Mouse (Mus musculus): ENCODE data around the gene Desi1. TPM values are rescaled to one million over a fixed set of nuclear protein-coding genes. Genes with fewer than 3 reads are reported as not detected.

Gene Desi1
- polyA plus RNA-seq, 1 experiment from 2014 or later, result 26.3 TPM

- Histone ChIP-seq H3K4me1 (ENCODE audit: control insufficient read depth, insufficient read depth, low read length) (no peaks in the 10 kb centered on the region), H3K4me2 (replicated peaks; ENCODE audit: low read depth, low read length) (no peak overlapping the region), H3K36me3 (ENCODE audit: control insufficient read depth, insufficient read depth, low read length) (peaks cover 8% of the 10 kb centered on the region; the same call in 1 of the 2 replicates), H3K27me3 (ENCODE audit: control insufficient read depth, insufficient read depth, low read length) (no peaks in the 10 kb centered on the region), H3K4me3 (ENCODE audit: low read depth, low read length) (no peak overlapping the region), H3K9me3 (ENCODE audit: control insufficient read depth, low read depth, low read length) (no peaks in the 10 kb centered on the region), H3K9ac (replicated peaks; ENCODE audit: low read depth, low read length) (no peak overlapping the region), H3K27ac (ENCODE audit: low read length) (no peak overlapping the region)
- ATAC-seq (ENCODE audit: insufficient number of reproducible peaks, insufficient read depth, low FRiP score, low read depth), result no peak
- 86% methylated on average over 10 of the region's 10 CpGs for WGBS
Measured at GRCm38 (mm10) chr15:81949076-81949475, 84.6 kb downstream of the Desi1 start.

- Histone ChIP-seq H3K36me3 (ENCODE audit: control insufficient read depth, insufficient read depth, low read length) (no peaks in the 10 kb centered on the region), H3K4me3 (ENCODE audit: low read depth, low read length) (no peak overlapping the region), H3K27me3 (ENCODE audit: control insufficient read depth, insufficient read depth, low read length) (no peaks in the 10 kb centered on the region), H3K27ac (ENCODE audit: low read length) (no peak overlapping the region), H3K9me3 (ENCODE audit: control insufficient read depth, low read depth, low read length) (no peaks in the 10 kb centered on the region), H3K4me1 (ENCODE audit: control insufficient read depth, insufficient read depth, low read length) (no peaks in the 10 kb centered on the region), H3K4me2 (replicated peaks; ENCODE audit: low read depth, low read length) (no peak overlapping the region), H3K9ac (replicated peaks; ENCODE audit: low read depth, low read length) (no peak overlapping the region)
- WGBS, result 22% methylated on average over 9 of the region's 9 CpGs
- no peak for ATAC-seq (ENCODE audit: insufficient number of reproducible peaks, insufficient read depth, low FRiP score, low read depth)
Measured at GRCm38 (mm10) chr15:81943176-81943749, 90.4 kb downstream of the Desi1 start.

Other genes with a start within 250 kb of the Desi1 start
- gene Tef, start 231.4 kb downstream of the Desi1 start, polyA plus RNA-seq (2014; fragmentation: Nextera tagmentation; extraction: Ambion mirVana), result 23.7 and 25.6 TPM in 2 replicates
- gene Tob2, start 175.1 kb downstream of the Desi1 start, polyA plus RNA-seq (2014; fragmentation: Nextera tagmentation; extraction: Ambion mirVana), result 24.5 and 25.1 TPM in 2 replicates
- 153 and 157 TPM in 2 replicates for gene Phf5a, start 162.0 kb downstream of the Desi1 start, polyA plus RNA-seq (2014; fragmentation: Nextera tagmentation; extraction: Ambion mirVana)
- 136 and 144 TPM in 2 replicates for gene Aco2, start 161.6 kb downstream of the Desi1 start, polyA plus RNA-seq (2014; fragmentation: Nextera tagmentation; extraction: Ambion mirVana)
- gene Polr3h, start 107.6 kb downstream of the Desi1 start, polyA plus RNA-seq (2014; fragmentation: Nextera tagmentation; extraction: Ambion mirVana), result 62.7 and 68.0 TPM in 2 replicates
- gene Csdc2, start 97.1 kb downstream of the Desi1 start, polyA plus RNA-seq (2014; fragmentation: Nextera tagmentation; extraction: Ambion mirVana), result 15.7 and 18.3 TPM in 2 replicates
- gene Pmm1, start 72.9 kb downstream of the Desi1 start, polyA plus RNA-seq (2014; fragmentation: Nextera tagmentation; extraction: Ambion mirVana), result 29.9 and 37.2 TPM in 2 replicates
- gene 1700029P11Rik, start 53.3 kb downstream of the Desi1 start, polyA plus RNA-seq (2014; fragmentation: Nextera tagmentation; extraction: Ambion mirVana), result not detected in 2 replicates
- 75.4 and 90.0 TPM in 2 replicates for gene Xrcc6, start 46.0 kb downstream of the Desi1 start, polyA plus RNA-seq (2014; fragmentation: Nextera tagmentation; extraction: Ambion mirVana)
- gene Snu13, start 13.7 kb upstream of the Desi1 start, polyA plus RNA-seq (2014; fragmentation: Nextera tagmentation; extraction: Ambion mirVana), result 283 and 284 TPM in 2 replicates
- gene 4930407I10Rik, start 25.3 kb upstream of the Desi1 start, polyA plus RNA-seq (2014; fragmentation: Nextera tagmentation; extraction: Ambion mirVana), result not detected in 2 replicates
- gene Mei1, start 36.1 kb upstream of the Desi1 start, polyA plus RNA-seq (2014; fragmentation: Nextera tagmentation; extraction: Ambion mirVana), result 0.09 TPM in 1 of 2 replicates, not detected in the other
- gene Ccdc134, start 94.1 kb upstream of the Desi1 start, polyA plus RNA-seq (2014; fragmentation: Nextera tagmentation; extraction: Ambion mirVana), result 17.7 and 18.4 TPM in 2 replicates
- 128 and 133 TPM in 2 replicates for gene Srebf2, start 113.3 kb upstream of the Desi1 start, polyA plus RNA-seq (2014; fragmentation: Nextera tagmentation; extraction: Ambion mirVana)
- 0.30 and 0.39 TPM in 2 replicates for gene Shisa8, start 179.0 kb upstream of the Desi1 start, polyA plus RNA-seq (2014; fragmentation: Nextera tagmentation; extraction: Ambion mirVana)
- gene Tnfrsf13c, start 190.5 kb upstream of the Desi1 start, polyA plus RNA-seq (2014; fragmentation: Nextera tagmentation; extraction: Ambion mirVana), result 0.18 TPM in 1 of 2 replicates, not detected in the other
- 72.1 and 86.7 TPM in 2 replicates for gene Cenpm, start 210.9 kb upstream of the Desi1 start, polyA plus RNA-seq (2014; fragmentation: Nextera tagmentation; extraction: Ambion mirVana)
- not detected in 2 replicates for gene 1500009C09Rik, start 218.5 kb upstream of the Desi1 start, polyA plus RNA-seq (2014; fragmentation: Nextera tagmentation; extraction: Ambion mirVana)
- 16.1 and 16.6 TPM in 2 replicates for gene Sept3, start 241.0 kb upstream of the Desi1 start, polyA plus RNA-seq (2014; fragmentation: Nextera tagmentation; extraction: Ambion mirVana)